Mouse (Mus musculus): ENCODE data around the gene Skap1.
A peak's percentile ranks its signal among the peaks of the same experiment; 100 is the strongest.

Skap1 gene

GRCm38 (mm10) chr11:96637927-96638326, 173.5 kb downstream of the Skap1 start:
- no peak for DNase-seq

GRCm38 (mm10) chr11:96639805-96640204, 175.4 kb downstream of the Skap1 start:
- no peak for DNase-seq

- peak; percentile 4 for DNase-seq
Measured at GRCm38 (mm10) chr11:96642173-96643140, 178.1 kb downstream of the Skap1 start.

- peak; percentile 35 for DNase-seq
Measured at GRCm38 (mm10) chr11:96644969-96645368, 180.6 kb downstream of the Skap1 start.

- peak; percentile 95 for DNase-seq
Measured at GRCm38 (mm10) chr11:96645538-96646037, 181.2 kb downstream of the Skap1 start.

GRCm38 (mm10) chr11:96651848-96652247, 187.5 kb downstream of the Skap1 start:
- no peak for DNase-seq

- no peak for DNase-seq
Measured at GRCm38 (mm10) chr11:96653867-96654266, 189.5 kb downstream of the Skap1 start.

- no peak for DNase-seq
Measured at GRCm38 (mm10) chr11:96658420-96658819, 194.0 kb downstream of the Skap1 start.

- DNase-seq = no peak
Measured at GRCm38 (mm10) chr11:96666924-96667323, 202.5 kb downstream of the Skap1 start.

- DNase-seq = no peak
Measured at GRCm38 (mm10) chr11:96668367-96668766, 204.0 kb downstream of the Skap1 start.

- peak; percentile 73 for DNase-seq
Measured at GRCm38 (mm10) chr11:96673792-96674191, 209.4 kb downstream of the Skap1 start.

GRCm38 (mm10) chr11:96674786-96675365, 210.5 kb downstream of the Skap1 start:
- no peak for DNase-seq

- no peak for DNase-seq
Measured at GRCm38 (mm10) chr11:96678026-96678425, 213.6 kb downstream of the Skap1 start.

GRCm38 (mm10) chr11:96679026-96679425, 214.6 kb downstream of the Skap1 start:
- DNase-seq = no peak

- no peak for DNase-seq
Measured at GRCm38 (mm10) chr11:96685381-96685780, 221.0 kb downstream of the Skap1 start.

GRCm38 (mm10) chr11:96686713-96687280, 222.4 kb downstream of the Skap1 start:
- no peak for DNase-seq

GRCm38 (mm10) chr11:96692250-96692649, 227.9 kb downstream of the Skap1 start:
- DNase-seq = no peak

GRCm38 (mm10) chr11:96693360-96693759, 229.0 kb downstream of the Skap1 start:
- no peak for DNase-seq

- DNase-seq = no peak
Measured at GRCm38 (mm10) chr11:96694774-96695173, 230.4 kb downstream of the Skap1 start.

- DNase-seq = no peak
Measured at GRCm38 (mm10) chr11:96696168-96696727, 231.9 kb downstream of the Skap1 start.

GRCm38 (mm10) chr11:96696842-96697455, 232.6 kb downstream of the Skap1 start:
- peak; percentile 62 for DNase-seq

- DNase-seq = no peak
Measured at GRCm38 (mm10) chr11:96697467-96697866, 233.1 kb downstream of the Skap1 start.

GRCm38 (mm10) chr11:96703813-96704212, 239.4 kb downstream of the Skap1 start:
- DNase-seq = no peak
